Comparison of ENCODE assay signal across 19 mouse cellular contexts in genomic region chr17:57256921-57257485, GRCm38 (mm10).
"Had no signal": no experiment of that assay in that cellular context is flagged by ENCODE, and none has a peak within 500 bp of the region (broad histone marks: within the 10 kb centered on the region; RNA-seq: fewer than 3 reads in every experiment).

No protein-coding gene starts in this region.

- ATAC-seq: liver, postnatal 0 days; lung, postnatal 0 days had no signal

- H3K4me1 ChIP-seq: kidney, embryonic 15.5 days; limb, embryonic 12.5 days; limb, embryonic 15.5 days; stomach, embryonic 15.5 days had no signal

- H3K9me3 ChIP-seq: kidney, embryonic 15.5 days; limb, embryonic 12.5 days; limb, embryonic 15.5 days; stomach, embryonic 15.5 days had no signal

- H3K27me3 ChIP-seq: kidney, embryonic 15.5 days; limb, embryonic 12.5 days; limb, embryonic 15.5 days; stomach, embryonic 15.5 days had no signal

- DNase-seq: kidney, adult 8-10 months; kidney, postnatal 10 days; kidney, postnatal 36 days; left cerebral cortex, postnatal 4 days; liver, postnatal 0 days; lung, embryonic 14.5 days; midbrain, embryonic 14.5 days; retina, postnatal 1 day; right cerebral cortex, postnatal 25 days; spleen, adult 18-20 months; thymus, postnatal 25 days had no signal

- H3K4me3 ChIP-seq: kidney, embryonic 15.5 days; limb, embryonic 12.5 days; limb, embryonic 15.5 days; stomach, embryonic 15.5 days had no signal

- H3K9ac ChIP-seq: kidney, embryonic 15.5 days; limb, embryonic 12.5 days; limb, embryonic 15.5 days; liver, embryonic 14.5 days; liver, postnatal 0 days; lung, embryonic 14.5 days; stomach, embryonic 15.5 days had no signal

- H3K27ac ChIP-seq: kidney, embryonic 15.5 days; limb, embryonic 12.5 days; limb, embryonic 15.5 days; liver, embryonic 14.5 days; macrophage; stomach, embryonic 15.5 days had no signal

- H3K4me2 ChIP-seq: kidney, embryonic 15.5 days; limb, embryonic 12.5 days; limb, embryonic 15.5 days; liver, embryonic 11.5 days; lung, embryonic 14.5 days; stomach, embryonic 15.5 days had no signal
